ENCODE assay signal across 7 mouse cellular contexts in the genomic region with DNA sequence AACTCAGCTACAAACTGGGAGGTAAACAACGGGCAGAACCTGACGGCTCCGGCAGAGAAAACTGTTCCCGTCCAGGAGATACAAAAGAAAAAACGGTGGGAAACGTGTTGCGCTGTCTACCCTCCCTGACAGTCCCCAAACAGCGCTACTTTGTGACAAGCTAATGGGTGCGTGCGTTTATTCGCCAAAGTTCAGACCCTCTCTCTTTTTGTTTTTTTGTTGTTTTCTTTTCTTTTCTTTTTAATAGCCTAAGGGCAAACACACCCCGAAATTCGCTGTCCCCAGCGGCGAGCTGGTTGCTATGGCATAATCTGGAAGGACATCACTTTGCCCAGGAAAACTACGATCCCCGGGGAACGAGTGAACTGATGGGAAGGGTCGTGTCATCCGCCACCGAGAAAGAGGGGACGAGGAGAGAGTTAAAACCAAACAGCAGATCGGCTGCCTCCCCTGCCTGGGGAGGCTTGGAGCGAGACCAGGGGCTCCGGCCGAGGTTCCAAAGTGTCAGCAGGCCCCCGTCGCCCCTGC. TPM values are rescaled to one million over a fixed set of nuclear protein-coding genes. Genes with fewer than 3 reads are reported as not detected.
DNase-seq lines count a peak whose midpoint lies in the region; ATAC-seq and TF ChIP-seq lines count a peak whose summit lies in the region.

No protein-coding gene starts in this region.

- H3K9ac ChIP-seq in lung, embryonic 16.5 days (ENCODE audit: low read length): peak overlapping the region; percentile 99
- H3K9ac ChIP-seq in embryonic facial prominence, embryonic 13.5 days: peak overlapping the region; percentile 98
- H3K9ac ChIP-seq in intestine, embryonic 16.5 days (ENCODE audit: low read depth, low read length): peak overlapping the region; percentile 98

- peak overlapping the region; percentile 96 for H3K4me3 ChIP-seq in lung, embryonic 16.5 days (ENCODE audit: low read length)
- peak overlapping the region; percentile 87 for H3K4me3 ChIP-seq in embryonic facial prominence, embryonic 13.5 days
- H3K4me3 ChIP-seq in intestine, embryonic 16.5 days (ENCODE audit: low read length): peak overlapping the region; percentile 94
- peak overlapping the region; percentile 97 for H3K4me3 ChIP-seq in olfactory bulb, adult 2 months (ENCODE audit: insufficient read depth, low read depth, low read length)

- ATAC-seq in lung, embryonic 16.5 days (ENCODE audit: low read depth): no peak
- no peak for ATAC-seq in embryonic facial prominence, embryonic 13.5 days (ENCODE audit: insufficient number of reproducible peaks, insufficient read depth, low FRiP score, low TSS enrichment, low read depth)
- ATAC-seq in intestine, embryonic 16.5 days: no peak; the same call in 1 of the 2 replicates

- H3K4me2 ChIP-seq in lung, embryonic 16.5 days (ENCODE audit: low read depth, low read length): peak overlapping the region; percentile 97
- H3K4me2 ChIP-seq in embryonic facial prominence, embryonic 13.5 days: peak overlapping the region; percentile 86
- H3K4me2 ChIP-seq in intestine, embryonic 16.5 days (ENCODE audit: low read depth, low read length): peak overlapping the region; percentile 64

- TF ChIP-seq CTCF in olfactory bulb, adult 2 months (IDR thresholded peaks at IDR 0.05; ENCODE audit: insufficient read depth, low read depth, low read length): no peak

- no peak for DNase-seq in lung, postnatal 25 days (ENCODE audit: low spot score)
- no peak for DNase-seq in thymus, postnatal 14 days
- no peak for DNase-seq in thymus, postnatal 0 days (ENCODE audit: low spot score)

- no peaks in the 10 kb centered on the region for H3K36me3 ChIP-seq in lung, embryonic 16.5 days (ENCODE audit: control insufficient read depth, insufficient read depth, low read length)
- no peaks in the 10 kb centered on the region for H3K36me3 ChIP-seq in embryonic facial prominence, embryonic 13.5 days
- H3K36me3 ChIP-seq in intestine, embryonic 16.5 days (ENCODE audit: control insufficient read depth, insufficient read depth, low read length): no peaks in the 10 kb centered on the region

- no peaks in the 10 kb centered on the region for H3K27me3 ChIP-seq in lung, embryonic 16.5 days (ENCODE audit: control insufficient read depth, insufficient read depth, low read depth, low read length)
- peaks cover 3% of the 10 kb centered on the region; the same call in 1 of the 2 replicates for H3K27me3 ChIP-seq in embryonic facial prominence, embryonic 13.5 days
- H3K27me3 ChIP-seq in intestine, embryonic 16.5 days (replicated peaks; ENCODE audit: control insufficient read depth, insufficient read depth, low read length): no peaks in the 10 kb centered on the region

- H3K9me3 ChIP-seq in lung, embryonic 16.5 days (ENCODE audit: control insufficient read depth, low read length): no peaks in the 10 kb centered on the region
- H3K9me3 ChIP-seq in embryonic facial prominence, embryonic 13.5 days: no peaks in the 10 kb centered on the region
- no peaks in the 10 kb centered on the region for H3K9me3 ChIP-seq in intestine, embryonic 16.5 days (ENCODE audit: control insufficient read depth, low read length)

- peaks cover 12% of the 10 kb centered on the region for H3K4me1 ChIP-seq in lung, embryonic 16.5 days (replicated peaks; ENCODE audit: control insufficient read depth, insufficient read depth, low read length)
- H3K4me1 ChIP-seq in embryonic facial prominence, embryonic 13.5 days: peaks cover 17% of the 10 kb centered on the region
- H3K4me1 ChIP-seq in intestine, embryonic 16.5 days (ENCODE audit: control insufficient read depth, insufficient read depth, low read length): 0 out of 2 replicates have a peak, but pooled peaks cover 3% of the 10 kb centered on the region
- H3K4me1 ChIP-seq in olfactory bulb, adult 2 months (ENCODE audit: control insufficient read depth, insufficient read depth, low read length): peaks cover 4% of the 10 kb centered on the region; the same call in 1 of the 2 replicates

- WGBS in lung, embryonic 16.5 days: under 1% methylated on average over 23 of the region's 28 CpGs
- under 1% methylated on average over 27 of the region's 28 CpGs for WGBS in embryonic facial prominence, embryonic 13.5 days
- under 1% methylated on average over 27 of the region's 28 CpGs for WGBS in intestine, embryonic 16.5 days
- under 1% methylated on average over 28 of the region's 28 CpGs for WGBS in olfactory bulb, adult 2 months

- peak overlapping the region; percentile 98 for H3K27ac ChIP-seq in lung, embryonic 16.5 days (ENCODE audit: low read length)
- H3K27ac ChIP-seq in embryonic facial prominence, embryonic 13.5 days: peak overlapping the region; percentile 98
- H3K27ac ChIP-seq in intestine, embryonic 16.5 days (ENCODE audit: low read length): peak overlapping the region; percentile 96
- H3K27ac ChIP-seq in olfactory bulb, adult 2 months (ENCODE audit: insufficient read depth, low read depth, low read length): peak overlapping the region; percentile 99

- no peak for TF ChIP-seq POLR2A in olfactory bulb, adult 2 months (IDR thresholded peaks at IDR 0.05; ENCODE audit: insufficient read depth, low read depth, low read length)

RNA-seq across cellular contexts. Expression of a gene that starts 0.8 kb away (rescaled TPM):
- 22.4 and 22.6 TPM in 2 replicates for polyA plus RNA-seq in lung, embryonic 16.5 days (2015; fragmentation: Nextera tagmentation; extraction: Ambion mirVana)
- 29.8 and 35.0 TPM in 2 replicates for polyA plus RNA-seq in embryonic facial prominence, embryonic 13.5 days (2015; fragmentation: Nextera tagmentation; extraction: Ambion mirVana)
- 12.8 and 14.8 TPM in 2 replicates for polyA plus RNA-seq in intestine, embryonic 16.5 days (2015; fragmentation: Nextera tagmentation; extraction: Ambion mirVana)
- polyA plus RNA-seq in olfactory bulb, adult 2 months (2012; ENCODE audit: insufficient read depth, insufficient read length, low replicate concordance, missing spikeins): 189 TPM in 1 of 2 replicates, not detected in the other
- 17.3 and 21.2 TPM in 2 replicates for polyA plus RNA-seq in thymus, postnatal 0 days (2015; fragmentation: Nextera tagmentation; extraction: Ambion mirVana)
